Mouse (Mus musculus): Measurements from ENCODE around the gene Lrrc25. TPM values are rescaled to one million over a fixed set of nuclear protein-coding genes. Genes with fewer than 3 reads are reported as not detected.

Lrrc25 gene
- 13.8 TPM for polyA plus RNA-seq (2015; fragmentation: Illumina TruSeq; extraction: RNeasy Lipid Tissue Mini Kit (QIAGEN cat#74804); ENCODE audit: insufficient read depth, low replicate concordance)

DNA sequence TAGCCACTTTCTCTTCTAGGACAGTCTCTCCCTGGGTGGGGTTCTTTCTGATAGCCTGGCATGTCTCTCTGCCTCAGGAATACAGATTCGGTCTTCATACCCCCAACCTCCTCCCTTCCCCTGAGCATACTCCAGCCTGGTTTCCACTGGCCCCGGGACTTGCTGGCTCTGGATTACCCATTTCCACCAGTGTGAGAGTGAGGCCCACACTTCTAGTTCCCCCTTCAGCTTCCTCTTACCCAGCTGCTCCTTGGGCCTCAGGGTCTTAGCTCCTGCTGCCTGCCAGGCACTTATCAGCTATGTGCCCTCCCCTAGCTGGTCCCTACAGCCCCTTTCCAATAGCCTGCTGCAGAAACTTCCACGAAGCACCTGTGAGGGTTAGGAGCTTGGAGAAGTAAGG lies at the start of gene Lrrc25:
Lrrc25 (plus strand) TSS at position 262 of the 400 bp plus-strand sequence.

DNA sequence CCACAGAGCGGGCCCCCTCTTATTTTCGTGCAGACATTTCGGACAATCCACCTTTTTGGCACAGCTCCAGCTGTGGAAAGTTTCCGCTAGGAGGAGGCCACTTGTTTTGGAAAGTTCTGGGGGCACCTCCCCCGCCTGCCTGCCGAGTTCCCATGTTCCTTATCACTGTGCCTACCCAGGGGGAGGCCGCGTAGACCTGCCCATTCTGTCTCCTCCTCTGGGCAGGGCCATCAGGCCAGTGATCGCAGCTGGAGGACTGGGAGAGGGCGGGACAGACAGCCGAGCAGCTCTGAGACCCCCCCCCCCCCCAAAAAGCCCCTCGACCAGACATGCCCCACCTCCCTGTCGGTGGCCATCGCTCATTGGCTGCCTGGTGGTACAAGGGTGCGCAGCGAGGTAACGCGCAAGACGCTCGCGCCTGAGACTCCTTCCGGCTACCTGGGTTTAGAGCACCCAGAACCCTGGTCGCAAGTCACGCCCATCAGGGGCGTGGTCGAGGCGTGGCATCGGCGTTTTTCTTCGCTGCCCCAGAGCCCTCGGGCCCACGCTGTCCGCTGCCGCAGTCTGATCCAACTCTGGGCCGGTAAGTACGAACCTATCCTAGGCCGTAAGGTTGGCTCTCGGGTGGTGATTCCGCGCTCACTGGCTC lies 21.9 kb upstream of the Lrrc25 start, which contains the start of gene Isyna1:
Isyna1 (plus strand) TSS at position 413 of the 649 bp plus-strand sequence.

DNA sequence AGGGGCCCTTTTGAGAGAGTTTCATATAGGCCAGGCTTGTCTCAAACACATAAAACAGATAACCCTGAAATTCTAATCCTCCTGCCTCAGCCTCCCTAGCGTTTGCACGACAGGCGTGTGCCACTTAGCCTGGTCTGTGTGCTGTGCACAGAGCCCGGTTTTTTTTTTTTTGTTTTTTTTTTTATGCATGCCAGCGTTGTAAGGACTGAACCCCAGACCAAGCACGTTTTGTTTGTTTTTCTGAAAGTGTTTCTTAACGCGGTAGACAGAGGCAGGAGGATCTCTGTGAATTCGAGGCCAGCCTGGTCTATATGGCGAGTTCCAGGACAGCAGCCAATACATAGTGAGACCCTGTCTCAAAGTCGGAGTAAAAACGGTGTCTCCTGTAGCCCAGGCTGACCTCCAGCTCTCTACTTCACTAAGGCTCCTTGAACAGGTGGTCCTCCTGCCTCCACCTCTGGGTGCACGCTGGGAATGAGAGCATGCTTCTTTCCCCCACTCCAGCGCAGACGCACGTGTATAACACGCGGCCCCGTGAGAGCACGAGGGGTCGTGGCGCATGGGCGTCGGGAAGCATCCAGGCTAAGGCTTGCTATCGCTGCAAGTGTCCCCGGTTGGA lies 7.1 kb upstream of the Lrrc25 start, which contains the start of gene Ssbp4:
Ssbp4 (minus strand) TSS at position 124 of the 619 bp plus-strand sequence.

DNA sequence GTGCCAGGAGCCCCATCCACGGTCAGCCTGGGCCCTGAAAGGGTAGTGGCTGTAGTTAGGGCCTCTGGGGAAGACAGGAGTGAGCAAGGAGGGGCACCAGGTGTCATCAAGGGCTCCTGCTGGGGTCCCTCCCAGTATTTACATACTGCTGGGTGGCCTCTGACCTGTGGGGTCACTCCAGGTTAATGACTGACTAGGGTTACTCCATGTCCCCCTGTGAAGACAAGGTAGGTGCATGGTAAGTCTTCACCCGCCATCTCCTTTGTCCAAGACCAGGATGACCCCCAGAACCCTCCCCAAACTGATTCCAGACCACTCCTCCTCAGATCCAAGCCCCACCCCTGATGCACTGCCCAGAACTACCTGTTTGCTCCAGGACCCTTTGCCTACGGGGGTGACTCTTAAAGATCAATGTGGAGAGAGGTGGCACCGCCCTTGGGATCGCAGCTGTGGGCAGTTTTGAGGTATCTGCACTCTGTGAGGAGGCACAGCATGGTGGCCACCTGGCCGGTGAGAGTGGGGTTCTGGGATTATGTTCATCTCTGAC lies 16.5 kb downstream of the Lrrc25 start, which contains the start of gene Gdf15:
Gdf15 (minus strand) TSS at position 111 of the 547 bp plus-strand sequence.

DNA sequence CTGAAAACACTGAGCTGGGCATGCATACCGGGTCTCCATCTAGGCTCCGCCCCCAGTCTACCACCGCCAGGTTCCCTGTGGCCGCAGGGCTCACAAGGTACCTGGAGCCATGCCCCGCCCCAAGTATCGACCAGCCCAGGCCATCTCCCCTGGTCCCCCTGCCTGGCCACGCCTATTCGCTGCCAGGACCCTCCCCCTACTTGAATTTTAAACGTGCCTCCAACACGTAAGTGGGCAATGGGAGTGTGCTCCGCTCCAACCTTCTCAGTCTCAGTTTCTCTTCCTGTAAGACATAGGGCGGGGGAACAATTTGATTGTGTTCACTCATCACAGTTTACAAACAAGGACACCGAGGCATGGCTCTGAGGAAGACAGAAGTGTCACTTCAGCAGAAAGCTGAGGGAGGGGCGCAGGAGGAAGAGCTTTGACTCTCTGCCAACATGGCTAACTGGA lies 44.3 kb downstream of the Lrrc25 start, which contains the start of gene Pgpep1:
Pgpep1 (minus strand) TSS at position 116 of the 453 bp plus-strand sequence.

Other genes with a start within 250 kb of the Lrrc25 start
- gene Comp, start 242.6 kb upstream of the Lrrc25 start, polyA plus RNA-seq (2015; fragmentation: Illumina TruSeq; extraction: RNeasy Lipid Tissue Mini Kit (QIAGEN cat#74804); ENCODE audit: insufficient read depth, low replicate concordance) = 0.10 TPM
- gene Crtc1, start 176.6 kb upstream of the Lrrc25 start, polyA plus RNA-seq (2015; fragmentation: Illumina TruSeq; extraction: RNeasy Lipid Tissue Mini Kit (QIAGEN cat#74804); ENCODE audit: insufficient read depth, low replicate concordance) = 6.5 TPM
- 5.5 TPM for gene Klhl26, start 139.2 kb upstream of the Lrrc25 start, polyA plus RNA-seq (2015; fragmentation: Illumina TruSeq; extraction: RNeasy Lipid Tissue Mini Kit (QIAGEN cat#74804); ENCODE audit: insufficient read depth, low replicate concordance)
- gene Tmem59l, start 128.8 kb upstream of the Lrrc25 start, polyA plus RNA-seq (2015; fragmentation: Illumina TruSeq; extraction: RNeasy Lipid Tissue Mini Kit (QIAGEN cat#74804); ENCODE audit: insufficient read depth, low replicate concordance) = not detected
- gene Crlf1, start 123.0 kb upstream of the Lrrc25 start, polyA plus RNA-seq (2015; fragmentation: Illumina TruSeq; extraction: RNeasy Lipid Tissue Mini Kit (QIAGEN cat#74804); ENCODE audit: insufficient read depth, low replicate concordance) = not detected
- 10.3 TPM for gene Rex1bd, start 109.4 kb upstream of the Lrrc25 start, polyA plus RNA-seq (2015; fragmentation: Illumina TruSeq; extraction: RNeasy Lipid Tissue Mini Kit (QIAGEN cat#74804); ENCODE audit: insufficient read depth, low replicate concordance)
- 680 TPM for gene Uba52, start 105.4 kb upstream of the Lrrc25 start, polyA plus RNA-seq (2015; fragmentation: Illumina TruSeq; extraction: RNeasy Lipid Tissue Mini Kit (QIAGEN cat#74804); ENCODE audit: insufficient read depth, low replicate concordance)
- 99.1 TPM for gene Fkbp8, start 88.4 kb upstream of the Lrrc25 start, polyA plus RNA-seq (2015; fragmentation: Illumina TruSeq; extraction: RNeasy Lipid Tissue Mini Kit (QIAGEN cat#74804); ENCODE audit: insufficient read depth, low replicate concordance)
- gene Kxd1, start 88.2 kb upstream of the Lrrc25 start, polyA plus RNA-seq (2015; fragmentation: Illumina TruSeq; extraction: RNeasy Lipid Tissue Mini Kit (QIAGEN cat#74804); ENCODE audit: insufficient read depth, low replicate concordance) = 50.0 TPM
- 10.1 TPM for gene Ell, start 76.7 kb upstream of the Lrrc25 start, polyA plus RNA-seq (2015; fragmentation: Illumina TruSeq; extraction: RNeasy Lipid Tissue Mini Kit (QIAGEN cat#74804); ENCODE audit: insufficient read depth, low replicate concordance)
- gene Isyna1, start 21.8 kb upstream of the Lrrc25 start, polyA plus RNA-seq (2015; fragmentation: Illumina TruSeq; extraction: RNeasy Lipid Tissue Mini Kit (QIAGEN cat#74804); ENCODE audit: insufficient read depth, low replicate concordance) = 9.0 TPM
- gene Ssbp4, start 7.3 kb upstream of the Lrrc25 start, polyA plus RNA-seq (2015; fragmentation: Illumina TruSeq; extraction: RNeasy Lipid Tissue Mini Kit (QIAGEN cat#74804); ENCODE audit: insufficient read depth, low replicate concordance) = 8.2 TPM
- gene Gdf15, start 16.3 kb downstream of the Lrrc25 start, polyA plus RNA-seq (2015; fragmentation: Illumina TruSeq; extraction: RNeasy Lipid Tissue Mini Kit (QIAGEN cat#74804); ENCODE audit: insufficient read depth, low replicate concordance) = not detected
- gene Pgpep1, start 44.2 kb downstream of the Lrrc25 start, polyA plus RNA-seq (2015; fragmentation: Illumina TruSeq; extraction: RNeasy Lipid Tissue Mini Kit (QIAGEN cat#74804); ENCODE audit: insufficient read depth, low replicate concordance) = 5.5 TPM
- 21.5 TPM for gene Lsm4, start 57.1 kb downstream of the Lrrc25 start, polyA plus RNA-seq (2015; fragmentation: Illumina TruSeq; extraction: RNeasy Lipid Tissue Mini Kit (QIAGEN cat#74804); ENCODE audit: insufficient read depth, low replicate concordance)
- 22.5 TPM for gene Jund, start 82.8 kb downstream of the Lrrc25 start, polyA plus RNA-seq (2015; fragmentation: Illumina TruSeq; extraction: RNeasy Lipid Tissue Mini Kit (QIAGEN cat#74804); ENCODE audit: insufficient read depth, low replicate concordance)
- not detected for gene Iqcn, start 87.3 kb downstream of the Lrrc25 start, polyA plus RNA-seq (2015; fragmentation: Illumina TruSeq; extraction: RNeasy Lipid Tissue Mini Kit (QIAGEN cat#74804); ENCODE audit: insufficient read depth, low replicate concordance)
- gene Gm3336, start 102.4 kb downstream of the Lrrc25 start, polyA plus RNA-seq (2015; fragmentation: Illumina TruSeq; extraction: RNeasy Lipid Tissue Mini Kit (QIAGEN cat#74804); ENCODE audit: insufficient read depth, low replicate concordance) = 1.5 TPM
- 0.72 TPM for gene Pde4c, start 107.6 kb downstream of the Lrrc25 start, polyA plus RNA-seq (2015; fragmentation: Illumina TruSeq; extraction: RNeasy Lipid Tissue Mini Kit (QIAGEN cat#74804); ENCODE audit: insufficient read depth, low replicate concordance)
- 4.4 TPM for gene Rab3a, start 138.5 kb downstream of the Lrrc25 start, polyA plus RNA-seq (2015; fragmentation: Illumina TruSeq; extraction: RNeasy Lipid Tissue Mini Kit (QIAGEN cat#74804); ENCODE audit: insufficient read depth, low replicate concordance)
- 14.0 TPM for gene Mpv17l2, start 144.8 kb downstream of the Lrrc25 start, polyA plus RNA-seq (2015; fragmentation: Illumina TruSeq; extraction: RNeasy Lipid Tissue Mini Kit (QIAGEN cat#74804); ENCODE audit: insufficient read depth, low replicate concordance)
- gene Pik3r2, start 160.6 kb downstream of the Lrrc25 start, polyA plus RNA-seq (2015; fragmentation: Illumina TruSeq; extraction: RNeasy Lipid Tissue Mini Kit (QIAGEN cat#74804); ENCODE audit: insufficient read depth, low replicate concordance) = 6.9 TPM
- gene Mast3, start 188.9 kb downstream of the Lrrc25 start, polyA plus RNA-seq (2015; fragmentation: Illumina TruSeq; extraction: RNeasy Lipid Tissue Mini Kit (QIAGEN cat#74804); ENCODE audit: insufficient read depth, low replicate concordance) = 32.4 TPM
- 1.8 TPM for gene Il12rb1, start 192.3 kb downstream of the Lrrc25 start, polyA plus RNA-seq (2015; fragmentation: Illumina TruSeq; extraction: RNeasy Lipid Tissue Mini Kit (QIAGEN cat#74804); ENCODE audit: insufficient read depth, low replicate concordance)
- 20.4 TPM for gene Arrdc2, start 223.6 kb downstream of the Lrrc25 start, polyA plus RNA-seq (2015; fragmentation: Illumina TruSeq; extraction: RNeasy Lipid Tissue Mini Kit (QIAGEN cat#74804); ENCODE audit: insufficient read depth, low replicate concordance)
- gene Kcnn1, start 247.1 kb downstream of the Lrrc25 start, polyA plus RNA-seq (2015; fragmentation: Illumina TruSeq; extraction: RNeasy Lipid Tissue Mini Kit (QIAGEN cat#74804); ENCODE audit: insufficient read depth, low replicate concordance) = 0.17 TPM

Data from spleen, adult 10 weeks (tissue).